Mouse (Mus musculus) liver, postnatal 0 days (tissue): ENCODE data around the gene Fgf18. TPM values are rescaled to one million over a fixed set of nuclear protein-coding genes. Genes with fewer than 3 reads are reported as not detected.

Source experiments
- ATAC-seq: fragments of 200-750 bp; cut with Nextera tagmentation; 2 replicates; pipeline ENCODE4 v1.8.0; 2017; ENCODE audit warnings: mild to moderate bottlenecking, moderate library complexity
- DNase-seq: peaks from one replicate; pipeline ENCODE4 v3.0.0-alpha.2; 2016
- H3K27ac ChIP-seq: fragments of 300-500 bp; sonication (generic); 2 replicates; pipeline ENCODE4 v1.5.1; 2014; ENCODE audit warnings: antibody characterized with exemption, moderate library complexity, mild to moderate bottlenecking, low read depth
- H3K27me3 ChIP-seq: fragments of 300-500 bp; sonication (generic); 2 replicates; pipeline ENCODE4 v1.6.1; 2014; ENCODE audit warnings: low read length, control low read depth, mixed read lengths; ENCODE audit not compliant: insufficient read depth
- H3K36me3 ChIP-seq: fragments of 300-500 bp; sonication (generic); replicated peaks from 2 replicates; pipeline ENCODE4 v1.6.1; 2014; ENCODE audit warnings: mild to moderate bottlenecking, control low read depth, low read length, moderate library complexity, mixed read lengths; ENCODE audit not compliant: insufficient read depth
- H3K4me1 ChIP-seq: fragments of 300-500 bp; sonication (generic); 2 replicates; pipeline ENCODE4 v1.6.1; 2014; ENCODE audit warnings: antibody characterized with exemption, mild to moderate bottlenecking, control low read depth; ENCODE audit not compliant: insufficient read depth
- H3K4me2 ChIP-seq: fragments of 300-500 bp; sonication (generic); 2 replicates; pipeline ENCODE4 v1.6.1; 2014; ENCODE audit warnings: low read depth, mild to moderate bottlenecking, low read length, moderate library complexity, mixed read lengths
- H3K4me3 ChIP-seq: fragments of 300-500 bp; sonication (generic); 2 replicates; pipeline ENCODE4 v1.5.1; 2014; ENCODE audit warnings: low read depth, low read length
- H3K9ac ChIP-seq: fragments of 300-500 bp; sonication (generic); replicated peaks from 2 replicates; pipeline ENCODE4 v1.6.1; 2014; ENCODE audit warnings: mild to moderate bottlenecking, moderate library complexity
- H3K9me3 ChIP-seq: fragments of 300-500 bp; sonication (generic); 2 replicates; pipeline ENCODE4 v1.6.1; 2016; ENCODE audit warnings: mild to moderate bottlenecking, control low read depth, low read length, mixed read lengths
- CTCF ChIP-seq: sonication (generic); IDR thresholded peaks from 2 replicates; pipeline ENCODE4 v1.5.1; 2016; ENCODE audit warnings: antibody characterized with exemption, low read depth
- EP300 ChIP-seq: IDR thresholded peaks from 2 replicates; pipeline ENCODE4 v1.6.1; 2016; ENCODE audit warnings: antibody characterized with exemption, low read depth, mild to moderate bottlenecking
- WGBS: fragments of 180-500 bp; shearing (Covaris S2); extraction: QIAGEN DNeasy Blood & Tissue Kit; methylation state at CpG from one replicate; pipeline ENCODE4 v1.1.7; 2014; ENCODE audit not compliant: insufficient replicate concordance; 5-methylcytosine and 5-hydroxymethylcytosine counted together
- polyA plus RNA-seq: library from polyadenylated mRNA; unstranded; fragments of >200 nt; fragmentation: Nextera tagmentation; extraction: Ambion mirVana; gene quantifications from 2 replicates; pipeline ENCODE4 v1.2.1, GENCODE M21; 2015

Fgf18 gene
- polyA plus RNA-seq, 1 experiment from 2014 or later = 0.13 TPM

- H3K4me1 ChIP-seq = no peaks in the 10 kb centered on the region
- no peak overlapping the region for H3K27ac ChIP-seq
- WGBS = 54% methylated on average over 2 of the region's 2 CpGs
- no peak for ATAC-seq
- H3K4me2 ChIP-seq = no peak overlapping the region
- no peak overlapping the region for H3K9ac ChIP-seq
- H3K4me3 ChIP-seq = no peak overlapping the region
- no peaks in the 10 kb centered on the region for H3K9me3 ChIP-seq
- no peaks in the 10 kb centered on the region for H3K27me3 ChIP-seq
- TF ChIP-seq CTCF (no peak), EP300 (no peak)
- H3K36me3 ChIP-seq = no peaks in the 10 kb centered on the region
- no peak for DNase-seq
These were observed 63.2 kb downstream of the Fgf18 start for GRCm38 (mm10) chr11:33084041-33084440.

GRCm38 (mm10) chr11:33081175-33081574, 66.0 kb downstream of the Fgf18 start:
- Histone ChIP-seq H3K27ac (no peak overlapping the region), H3K4me3 (no peak overlapping the region), H3K36me3 (no peaks in the 10 kb centered on the region), H3K9me3 (no peaks in the 10 kb centered on the region), H3K9ac (no peak overlapping the region), H3K27me3 (no peaks in the 10 kb centered on the region), H3K4me1 (no peaks in the 10 kb centered on the region), H3K4me2 (no peak overlapping the region)
- 69% methylated on average over 3 of the region's 3 CpGs for WGBS
- no peak for ATAC-seq
- no peak for DNase-seq
- no peak for TF ChIP-seq CTCF
- TF ChIP-seq EP300 = no peak

GRCm38 (mm10) chr11:33080046-33080808, 67.0 kb downstream of the Fgf18 start:
- ATAC-seq (no peak), DNase-seq (no peak)
- H3K4me1 ChIP-seq = no peaks in the 10 kb centered on the region
- no peaks in the 10 kb centered on the region for H3K36me3 ChIP-seq
- H3K4me2 ChIP-seq = no peak overlapping the region
- no peak for TF ChIP-seq EP300
- no peak for TF ChIP-seq CTCF
- H3K4me3 ChIP-seq = no peak overlapping the region
- no peak overlapping the region for H3K27ac ChIP-seq
- no peaks in the 10 kb centered on the region for H3K9me3 ChIP-seq
- H3K9ac ChIP-seq = no peak overlapping the region
- 53% methylated on average over 16 of the region's 16 CpGs for WGBS
- no peaks in the 10 kb centered on the region for H3K27me3 ChIP-seq

- ATAC-seq = no peak
- no peaks in the 10 kb centered on the region for H3K36me3 ChIP-seq
- 47% methylated on average over 6 of the region's 6 CpGs for WGBS
- TF ChIP-seq CTCF (no peak), EP300 (no peak)
- no peak overlapping the region for H3K9ac ChIP-seq
- no peaks in the 10 kb centered on the region for H3K9me3 ChIP-seq
- H3K4me3 ChIP-seq = no peak overlapping the region
- H3K4me2 ChIP-seq = no peak overlapping the region
- DNase-seq = no peak
- no peak overlapping the region for H3K27ac ChIP-seq
- no peaks in the 10 kb centered on the region for H3K27me3 ChIP-seq
- H3K4me1 ChIP-seq = no peaks in the 10 kb centered on the region
These were observed 67.8 kb downstream of the Fgf18 start for GRCm38 (mm10) chr11:33079424-33079823.

- no peaks in the 10 kb centered on the region for H3K27me3 ChIP-seq
- 36% methylated on average over 7 of the region's 7 CpGs for WGBS
- H3K9me3 ChIP-seq = no peaks in the 10 kb centered on the region
- no peaks in the 10 kb centered on the region for H3K36me3 ChIP-seq
- H3K4me1 ChIP-seq = no peaks in the 10 kb centered on the region
- H3K27ac ChIP-seq = no peak overlapping the region
- no peak for TF ChIP-seq EP300
- no peak for TF ChIP-seq CTCF
- DNase-seq (no peak), ATAC-seq (no peak)
- H3K4me2 ChIP-seq = no peak overlapping the region
- H3K4me3 ChIP-seq = no peak overlapping the region
- no peak overlapping the region for H3K9ac ChIP-seq
These were observed 69.2 kb downstream of the Fgf18 start for GRCm38 (mm10) chr11:33078036-33078435.

- ATAC-seq (no peak), DNase-seq (no peak)
- H3K9ac ChIP-seq = no peak overlapping the region
- WGBS = 53% methylated on average over 8 of the region's 8 CpGs
- H3K9me3 ChIP-seq = no peaks in the 10 kb centered on the region
- H3K27me3 ChIP-seq = no peaks in the 10 kb centered on the region
- no peak overlapping the region for H3K4me3 ChIP-seq
- TF ChIP-seq CTCF = no peak
- no peak for TF ChIP-seq EP300
- no peak overlapping the region for H3K4me2 ChIP-seq
- no peak overlapping the region for H3K27ac ChIP-seq
- no peaks in the 10 kb centered on the region for H3K36me3 ChIP-seq
- H3K4me1 ChIP-seq = no peaks in the 10 kb centered on the region
These were observed 71.9 kb downstream of the Fgf18 start for GRCm38 (mm10) chr11:33075293-33075692.

- Histone ChIP-seq H3K4me2 (no peak overlapping the region), H3K27ac (no peak overlapping the region), H3K4me3 (no peak overlapping the region), H3K27me3 (no peaks in the 10 kb centered on the region), H3K9me3 (no peaks in the 10 kb centered on the region), H3K9ac (no peak overlapping the region), H3K4me1 (no peaks in the 10 kb centered on the region), H3K36me3 (no peaks in the 10 kb centered on the region)
- TF ChIP-seq CTCF = no peak
- TF ChIP-seq EP300 = no peak
- 64% methylated on average over 7 of the region's 7 CpGs for WGBS
- ATAC-seq (no peak), DNase-seq (no peak)
These were observed 72.7 kb downstream of the Fgf18 start for GRCm38 (mm10) chr11:33074541-33074940.
